Mouse (Mus musculus) NIH3T3 (cell line): ENCODE data around the gene Mettl25.

ENCODE experiments used
- DNase-seq: peaks from one replicate; pipeline ENCODE4 v3.0.0-alpha.2; 2012; ENCODE audit warnings: low read depth

Gene Mettl25

DNA sequence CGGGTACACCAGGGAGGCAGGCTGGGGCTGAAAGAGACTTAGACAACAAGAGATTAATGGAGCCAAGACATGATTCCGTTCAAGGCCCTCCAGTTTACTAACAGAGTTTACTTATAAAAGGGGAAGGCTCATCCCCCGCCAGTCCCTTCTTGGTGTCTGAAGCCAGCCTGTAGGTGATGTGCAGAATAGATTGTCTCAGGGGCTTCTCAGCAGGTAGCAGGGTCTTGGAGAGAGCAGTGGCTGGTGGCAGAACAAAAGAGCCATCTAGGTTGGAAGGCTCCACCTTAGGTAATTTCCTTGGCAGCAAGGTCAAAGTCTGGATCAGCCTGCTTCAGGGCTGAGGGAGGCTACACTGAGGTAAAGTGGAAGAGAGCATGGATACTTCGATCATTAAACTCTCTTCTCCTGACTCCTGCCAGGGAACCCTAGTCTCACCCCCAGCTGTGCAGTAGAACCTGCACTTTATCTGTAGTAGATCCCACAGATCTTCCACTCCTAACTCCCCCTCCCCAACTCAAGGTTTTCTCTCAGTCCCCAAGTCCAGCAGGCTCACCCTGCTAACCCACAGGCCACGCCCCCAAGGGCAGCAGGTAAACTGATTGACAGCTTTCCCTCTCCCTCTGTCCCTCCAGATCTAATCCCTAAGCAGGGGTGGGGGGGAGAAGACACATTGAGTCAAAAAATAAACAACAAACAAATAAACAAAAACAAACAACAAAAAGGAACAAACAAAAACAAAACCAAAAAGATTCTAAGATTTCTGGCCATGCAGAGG, 87.2 kb downstream of the Mettl25 start:
- no peak for DNase-seq

DNA sequence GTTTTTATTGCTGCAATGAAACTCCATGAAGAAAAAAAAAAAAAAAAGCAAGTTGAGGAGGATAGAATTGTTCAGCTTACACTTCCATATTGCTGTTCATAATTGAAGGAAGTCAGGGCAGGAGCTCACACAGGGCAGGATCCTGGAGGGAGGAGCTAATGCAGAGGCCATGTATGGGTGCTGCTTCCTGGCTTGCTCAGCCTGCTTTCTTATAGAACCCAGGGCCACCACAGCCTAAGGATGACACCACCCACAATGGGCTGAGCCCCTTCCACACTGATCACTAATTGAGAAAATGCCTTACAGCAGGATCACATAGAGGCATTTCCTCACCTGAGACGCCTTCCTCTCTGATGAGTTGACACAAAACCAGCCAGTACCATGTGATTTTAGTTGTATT, 95.2 kb downstream of the Mettl25 start:
- DNase-seq, result no peak

DNA sequence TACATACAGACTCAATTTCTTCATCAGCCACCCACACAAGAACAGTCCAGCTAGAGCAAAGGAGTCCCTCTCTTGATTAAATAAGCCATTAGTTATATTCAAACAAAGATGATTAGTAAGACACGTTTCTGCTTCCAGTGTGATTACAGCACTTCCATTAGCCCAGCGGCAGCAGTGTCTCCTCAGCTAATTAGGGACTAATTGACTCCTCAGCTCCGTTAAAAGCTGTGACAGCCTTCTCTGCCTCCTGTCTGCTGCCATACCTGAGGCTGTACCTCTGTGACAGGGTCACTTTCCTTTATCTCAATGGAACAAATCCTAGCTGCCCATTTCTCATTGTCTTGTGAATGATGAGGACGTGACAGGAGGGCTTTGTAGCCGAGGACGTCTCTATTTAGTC, 99.4 kb downstream of the Mettl25 start:
- no peak for DNase-seq

DNA sequence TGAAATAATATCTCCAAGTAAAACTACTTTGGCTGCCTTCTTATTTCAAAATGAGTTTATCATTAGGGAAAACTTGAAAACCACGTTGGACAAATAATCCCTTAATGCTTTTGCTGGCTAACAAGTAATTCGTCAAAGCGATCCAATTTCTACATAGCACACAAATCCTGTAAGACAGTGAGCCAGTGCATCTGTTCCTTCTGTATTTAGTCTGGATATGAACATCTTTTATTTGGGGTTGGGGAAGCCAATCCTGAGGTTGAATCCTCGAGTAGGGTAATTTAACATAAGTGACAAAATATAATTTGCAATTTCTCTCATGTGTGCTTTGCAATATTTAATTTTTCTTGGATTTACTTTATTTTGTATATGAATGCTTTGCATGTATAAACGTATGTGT, 102.2 kb downstream of the Mettl25 start:
- DNase-seq, result no peak

DNA sequence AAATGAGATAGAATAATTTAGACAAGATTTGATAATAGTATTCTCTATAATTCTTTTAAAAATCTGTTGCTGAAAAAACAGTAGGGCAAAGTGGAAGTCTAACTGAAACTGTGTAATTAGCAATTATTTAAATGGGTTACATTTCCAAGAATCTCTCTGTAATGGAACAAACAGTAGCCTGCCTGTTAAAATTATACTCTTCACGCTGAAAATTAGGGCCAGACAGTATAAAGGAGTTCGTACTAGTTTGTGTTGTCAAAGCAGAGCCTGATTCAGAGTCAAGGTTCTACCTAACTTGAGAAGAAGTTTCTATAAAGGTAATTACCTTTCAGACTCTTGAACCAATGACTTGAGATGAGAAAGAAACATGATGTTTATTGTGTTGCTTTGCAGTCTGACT, 113.4 kb downstream of the Mettl25 start:
- no peak for DNase-seq

DNA sequence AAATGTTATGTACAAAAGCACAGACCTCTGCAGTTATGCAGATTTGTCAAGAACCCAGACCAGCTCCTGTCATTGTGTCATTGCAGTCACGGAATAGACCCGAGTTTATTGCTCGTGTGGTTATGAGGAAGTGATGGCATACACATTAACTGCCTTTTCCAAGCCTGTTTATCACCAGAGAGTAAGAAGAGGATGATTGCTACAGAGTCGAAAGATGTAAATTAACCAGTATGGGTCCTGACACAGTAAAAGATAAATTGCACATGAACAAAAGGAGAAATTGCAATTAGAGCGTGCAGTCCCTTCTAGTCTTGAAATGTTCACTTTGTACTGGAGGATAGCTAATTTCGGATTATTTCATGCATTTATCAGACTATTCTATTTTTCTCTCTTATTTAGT, 113.8 kb downstream of the Mettl25 start:
- no peak for DNase-seq

DNA sequence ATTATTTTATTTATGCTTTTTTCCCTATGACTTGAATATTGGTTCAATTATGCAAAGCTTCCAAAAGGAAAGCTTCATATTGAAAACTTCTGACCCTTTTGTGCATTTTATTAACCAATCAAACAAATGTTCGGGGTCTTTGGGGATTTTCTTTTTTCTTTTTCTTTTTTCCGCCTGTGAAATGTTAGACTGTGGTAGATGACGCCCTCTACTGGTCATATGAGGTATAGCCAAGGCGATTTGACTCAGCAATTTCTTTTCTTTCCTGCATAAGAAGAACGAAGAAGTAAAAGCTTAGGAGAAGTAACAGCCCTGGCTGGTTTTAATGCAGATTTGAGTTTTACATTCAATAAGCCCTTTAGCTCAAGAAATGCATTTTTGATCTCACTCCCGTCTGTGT, 126.3 kb downstream of the Mettl25 start:
- DNase-seq, result peak; percentile 53

DNA sequence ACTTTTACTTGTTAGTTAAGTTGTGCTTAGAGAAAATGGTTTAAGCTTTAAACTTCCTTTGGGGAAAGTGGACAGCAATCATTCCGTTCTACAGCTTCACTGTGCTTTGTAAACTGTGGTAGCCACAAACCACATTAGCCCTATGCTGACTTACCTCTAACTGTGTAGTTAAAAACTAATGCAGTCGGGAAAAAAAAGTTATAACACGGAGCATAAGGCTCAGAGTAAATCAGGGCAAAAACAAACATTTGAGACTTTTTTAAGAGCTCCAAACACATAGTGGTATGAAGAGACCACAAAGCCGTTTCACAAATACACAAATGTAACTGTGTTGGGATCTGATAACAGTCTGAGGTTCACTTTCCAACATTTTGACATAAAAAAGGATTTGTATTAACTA, 126.8 kb downstream of the Mettl25 start:
- DNase-seq, result no peak

DNA sequence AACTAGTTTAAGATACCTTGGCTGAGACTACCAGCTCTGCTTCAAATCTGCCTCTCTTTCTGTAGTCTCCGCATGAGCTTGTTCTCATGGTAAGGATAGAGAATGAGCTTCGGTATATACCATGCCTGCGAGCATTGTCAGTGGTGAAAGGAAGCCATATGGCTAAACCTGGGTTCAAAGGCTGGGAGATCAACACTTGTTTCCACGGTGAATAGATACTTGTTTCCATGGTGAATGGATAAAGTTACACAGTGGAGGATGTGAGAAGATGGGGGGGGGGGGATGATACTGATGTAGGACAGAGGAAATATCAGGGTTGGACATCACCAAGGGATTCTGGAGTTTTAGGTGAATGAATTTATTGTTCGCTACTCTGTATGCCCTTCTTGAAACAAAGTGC, 128.0 kb downstream of the Mettl25 start:
- DNase-seq, result no peak
